Mouse (Mus musculus) layer of hippocampus, adult 8-10 months (tissue): ENCODE data around the gene Acot3. TPM values are rescaled to one million over a fixed set of nuclear protein-coding genes. Genes with fewer than 3 reads are reported as not detected.

ENCODE experiments used
- DNase-seq, 2 experiments: peaks; one replicate each; pipeline ENCODE4 v3.0.0; 2022; ENCODE audit warnings: low spot score in 2 of 2
- total RNA-seq, 4 experiments: library from RNA; stranded (reverse); gene quantifications; 2 replicates each; pipeline ENCODE4 v1.2.4; 2022

Gene Acot3
- total RNA-seq, 4 experiments from 2014 or later: 2.4 to 3.1 (median 2.8) TPM

DNA sequence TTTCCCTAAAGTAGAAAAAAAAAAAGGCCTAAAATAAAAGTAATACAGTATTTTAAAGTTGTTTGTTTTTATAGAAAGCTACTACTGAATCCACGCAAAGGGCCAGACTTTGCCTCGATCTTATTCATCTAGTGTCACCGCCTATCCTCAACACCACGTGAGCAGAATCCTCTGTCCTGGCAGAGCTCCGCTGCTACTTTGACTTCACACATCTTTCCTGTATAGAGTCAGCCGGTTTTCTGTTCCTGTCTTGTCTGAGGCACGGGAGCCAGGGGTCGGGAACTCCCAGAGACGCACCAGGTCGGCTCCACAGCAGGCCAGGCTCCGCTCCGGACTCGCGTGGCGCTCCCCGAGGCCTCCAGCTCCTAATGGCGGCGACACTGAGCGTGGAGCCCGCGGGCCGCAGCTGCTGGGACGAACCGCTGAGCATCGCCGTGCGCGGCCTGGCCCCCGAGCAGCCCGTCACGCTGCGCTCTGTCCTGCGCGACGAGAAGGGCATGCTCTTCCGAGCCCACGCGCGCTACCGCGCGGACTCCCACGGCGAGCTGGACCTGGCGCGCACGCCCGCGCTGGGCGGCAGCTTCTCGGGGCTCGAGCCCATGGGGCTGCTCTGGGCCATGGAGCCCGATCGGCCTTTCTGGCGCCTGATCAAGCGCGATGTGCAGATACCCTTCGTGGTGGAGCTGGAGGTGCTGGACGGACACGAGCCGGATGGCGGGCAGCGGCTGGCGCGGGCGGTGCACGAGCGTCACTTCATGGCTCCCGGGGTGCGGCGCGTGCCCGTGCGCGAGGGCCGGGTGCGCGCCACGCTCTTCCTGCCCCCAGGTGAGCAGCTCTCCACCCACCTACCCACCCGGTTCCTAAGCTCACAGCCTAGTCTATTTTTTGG is 48.9 kb downstream of the Acot3 start, which contains the start of gene Acot6:
Acot6 (plus strand) TSS at position 51 of the 889 bp plus-strand sequence.
- DNase-seq: peak in 1 of 2 experiments; percentile 32

GRCm38 (mm10) chr12:84101493-84101845 is 49.5 kb downstream of the Acot3 start:
- DNase-seq: no peak

GRCm38 (mm10) chr12:84107012-84107411 is 55.1 kb downstream of the Acot3 start:
- no peak for DNase-seq

- DNase-seq: no peak
Measured at GRCm38 (mm10) chr12:84107692-84108091, 55.7 kb downstream of the Acot3 start.

- no peak for DNase-seq
Measured at GRCm38 (mm10) chr12:84109924-84110323, 58.0 kb downstream of the Acot3 start.

Other genes with a start within 250 kb of the Acot3 start
- 10 to 100 TPM; 37.5 to 52.2 (median 41.4) TPM for gene Numb, start 130.2 kb upstream of the Acot3 start, total RNA-seq
- gene Riox1, start 101.5 kb upstream of the Acot3 start, total RNA-seq: 10 to 100 TPM; 13.9 to 17.7 (median 15.1) TPM
- gene Heatr4, start 67.3 kb upstream of the Acot3 start, total RNA-seq: under 1 TPM in 2 of 4 experiments, not detected in 2; 0.11 to 0.14 TPM
- gene Acot2, start 64.3 kb upstream of the Acot3 start, total RNA-seq: 10 to 100 TPM; 13.3 to 15.7 (median 14.6) TPM
- 10 to 100 TPM; 21.5 to 25.1 (median 24.2) TPM for gene Acot1, start 42.7 kb upstream of the Acot3 start, total RNA-seq
- gene Acot4, start 13.8 kb upstream of the Acot3 start, total RNA-seq: 1 to 10 TPM; 2.2 to 3.3 (median 2.7) TPM
- gene Gm49366, start 13.2 kb upstream of the Acot3 start, total RNA-seq: not detected
- gene Acot5, start 17.2 kb downstream of the Acot3 start, total RNA-seq: 1 to 10 TPM; 4.4 to 5.3 (median 5.2) TPM
- gene Acot6, start 48.5 kb downstream of the Acot3 start, total RNA-seq: 1 to 10 TPM; 4.5 to 6.1 (median 5.1) TPM
- 10 to 100 TPM; 76.7 to 97.3 (median 85.4) TPM for gene Dnal1, start 62.2 kb downstream of the Acot3 start, total RNA-seq
- 1 to 10 TPM; 3.1 to 3.9 (median 3.6) TPM for gene Pnma1, start 96.3 kb downstream of the Acot3 start, total RNA-seq
- 10 to 100 TPM; 21.6 to 28.5 (median 26.0) TPM for gene Elmsan1, start 166.7 kb downstream of the Acot3 start, total RNA-seq
- gene Ptgr2, start 233.1 kb downstream of the Acot3 start, total RNA-seq: 10 to 100 TPM; 28.9 to 48.5 (median 41.2) TPM